Mouse (Mus musculus) embryonic facial prominence, embryonic 10.5 days (tissue): ENCODE data around the gene A830031A19Rik. TPM values are rescaled to one million over a fixed set of nuclear protein-coding genes. Genes with fewer than 3 reads are reported as not detected.
A peak's percentile ranks its signal among the peaks of the same experiment; 100 is the strongest.

Experiments used
- DNase-seq: peaks from one replicate; pipeline ENCODE4 v3.0.0-alpha.2; 2017; ENCODE audit warnings: low spot score
- H3K27ac ChIP-seq: fragments of 300-500 bp; sonication (generic); replicated peaks from 2 replicates; pipeline ENCODE4 v1.5.1; 2016; ENCODE audit warnings: mild to moderate bottlenecking
- H3K27me3 ChIP-seq: fragments of 300-500 bp; sonication (generic); replicated peaks from 2 replicates; pipeline ENCODE4 v1.6.1; 2016; ENCODE audit warnings: low read depth, mild to moderate bottlenecking; ENCODE audit not compliant: poor library complexity, severe bottlenecking
- H3K36me3 ChIP-seq: fragments of 300-500 bp; sonication (generic); replicated peaks from 2 replicates; pipeline ENCODE4 v1.6.1; 2016; ENCODE audit warnings: mild to moderate bottlenecking, moderate library complexity
- H3K4me1 ChIP-seq: fragments of 300-500 bp; sonication (generic); 2 replicates; pipeline ENCODE4 v1.6.1; 2016
- H3K4me3 ChIP-seq: fragments of 300-500 bp; sonication (generic); 2 replicates; pipeline ENCODE4 v1.5.1; 2016; ENCODE audit warnings: mild to moderate bottlenecking, moderate library complexity
- H3K9me3 ChIP-seq: fragments of 300-500 bp; sonication (generic); 2 replicates; pipeline ENCODE4 v1.6.1; 2016; ENCODE audit warnings: mild to moderate bottlenecking
- WGBS: fragments of 180-500 bp; shearing (Covaris S2); methylation state at CpG from one replicate; pipeline ENCODE4 v1.1.7; 2016; 5-methylcytosine and 5-hydroxymethylcytosine counted together
- polyA plus RNA-seq: library from polyadenylated mRNA; unstranded; fragments of >200 nt; fragmentation: Nextera tagmentation; extraction: Ambion mirVana; gene quantifications from 2 replicates; pipeline ENCODE4 v1.2.1, GENCODE M21; 2016

A830031A19Rik gene
- polyA plus RNA-seq, 1 experiment from 2014 or later, result not detected

GRCm38 (mm10) chr11:24080541-24080940 lies 5.7 kb upstream of the A830031A19Rik start:
- DNase-seq, result peak; percentile 86
- Histone ChIP-seq H3K4me3 (peak overlapping the region; percentile 88), H3K9me3 (no peaks in the 10 kb centered on the region), H3K36me3 (peaks cover 6% of the 10 kb centered on the region), H3K27me3 (peaks cover 13% of the 10 kb centered on the region), H3K27ac (peak overlapping the region; percentile 95), H3K4me1 (peaks cover 53% of the 10 kb centered on the region)
- 0% methylated on average over 30 of the region's 30 CpGs for WGBS

- Histone ChIP-seq H3K4me3 (peak overlapping the region; percentile 88), H3K36me3 (no peaks in the 10 kb centered on the region), H3K9me3 (no peaks in the 10 kb centered on the region), H3K4me1 (peaks cover 55% of the 10 kb centered on the region), H3K27me3 (peaks cover 17% of the 10 kb centered on the region), H3K27ac (peak overlapping the region; percentile 95)
- peak; percentile 80 for DNase-seq
- WGBS, result under 1% methylated on average over 43 of the region's 43 CpGs
Observed at GRCm38 (mm10) chr11:24079392-24080391, 4.8 kb upstream of the A830031A19Rik start.

GRCm38 (mm10) chr11:24078706-24079316 lies 4.0 kb upstream of the A830031A19Rik start:
- H3K4me3 ChIP-seq, result peak overlapping the region; percentile 88
- peak; percentile 77 for DNase-seq
- H3K27ac ChIP-seq, result peak overlapping the region; percentile 95
- H3K9me3 ChIP-seq, result no peaks in the 10 kb centered on the region
- under 1% methylated on average over 38 of the region's 38 CpGs for WGBS
- peaks cover 25% of the 10 kb centered on the region for H3K27me3 ChIP-seq
- peaks cover 57% of the 10 kb centered on the region for H3K4me1 ChIP-seq
- no peaks in the 10 kb centered on the region for H3K36me3 ChIP-seq

GRCm38 (mm10) chr11:24077795-24078705 lies 3.2 kb upstream of the A830031A19Rik start, which contains the start of gene Bcl11a:
Gene Bcl11a (plus strand): TSS chr11:24078056.
- Histone ChIP-seq H3K27ac (peak within 1 kb of the TSS; percentile 95), H3K9me3 (no peaks in the 10 kb centered on the region), H3K36me3 (no peaks in the 10 kb centered on the region), H3K27me3 (peaks cover 25% of the 10 kb centered on the region), H3K4me3 (peak within 1 kb of the TSS; percentile 88), H3K4me1 (peaks cover 55% of the 10 kb centered on the region)
- WGBS, result under 1% methylated on average over 46 of the region's 51 CpGs
- peak; percentile 96 for DNase-seq

- Histone ChIP-seq H3K27me3 (peaks cover 31% of the 10 kb centered on the region), H3K27ac (peak overlapping the region; percentile 95), H3K9me3 (no peaks in the 10 kb centered on the region), H3K36me3 (no peaks in the 10 kb centered on the region), H3K4me3 (peak overlapping the region; percentile 88), H3K4me1 (peaks cover 46% of the 10 kb centered on the region)
- DNase-seq, result peak; percentile 84
- under 1% methylated on average over 58 of the region's 59 CpGs for WGBS
Observed at GRCm38 (mm10) chr11:24076821-24077730, 2.2 kb upstream of the A830031A19Rik start.

GRCm38 (mm10) chr11:24076127-24076650 lies 1.3 kb upstream of the A830031A19Rik start:
- peak; percentile 87 for DNase-seq
- peak overlapping the region; percentile 88 for H3K4me3 ChIP-seq
- no peaks in the 10 kb centered on the region for H3K9me3 ChIP-seq
- peak overlapping the region; percentile 95 for H3K27ac ChIP-seq
- WGBS, result under 1% methylated on average over 32 of the region's 32 CpGs
- peaks cover 42% of the 10 kb centered on the region for H3K4me1 ChIP-seq
- H3K27me3 ChIP-seq, result peaks cover 40% of the 10 kb centered on the region
- no peaks in the 10 kb centered on the region for H3K36me3 ChIP-seq

- peak overlapping the region; percentile 95 for H3K27ac ChIP-seq
Observed at GRCm38 (mm10) chr11:24075486-24076126, 752 bp upstream of the A830031A19Rik start.

GRCm38 (mm10) chr11:24074021-24074591 lies 748 bp downstream of the A830031A19Rik start:
- Histone ChIP-seq H3K36me3 (no peaks in the 10 kb centered on the region), H3K27me3 (peaks cover 53% of the 10 kb centered on the region), H3K4me3 (peak overlapping the region; percentile 88), H3K4me1 (peaks cover 30% of the 10 kb centered on the region), H3K27ac (no peak overlapping the region), H3K9me3 (no peaks in the 10 kb centered on the region)
- WGBS, result 1% methylated on average over 18 of the region's 18 CpGs
- peak; percentile 59 for DNase-seq

More at GRCm38 (mm10) chr11:24075486-24076126, 752 bp upstream of the A830031A19Rik start:
- WGBS, result 1% methylated on average over 17 of the region's 17 CpGs
- DNase-seq, result no peak
- Histone ChIP-seq H3K4me1 (peaks cover 41% of the 10 kb centered on the region), H3K9me3 (no peaks in the 10 kb centered on the region), H3K27me3 (peaks cover 45% of the 10 kb centered on the region), H3K36me3 (no peaks in the 10 kb centered on the region), H3K4me3 (peak overlapping the region; percentile 88)

GRCm38 (mm10) chr11:24065313-24065712 lies 9.5 kb downstream of the A830031A19Rik start:
- H3K36me3 ChIP-seq, result no peaks in the 10 kb centered on the region
- no peak overlapping the region for H3K27ac ChIP-seq
- no peaks in the 10 kb centered on the region for H3K9me3 ChIP-seq
- peak; percentile 43 for DNase-seq
- H3K4me3 ChIP-seq, result no peak overlapping the region
- peaks cover 51% of the 10 kb centered on the region for H3K27me3 ChIP-seq
- peaks cover 30% of the 10 kb centered on the region for H3K4me1 ChIP-seq
- WGBS, result 58% methylated on average over 4 of the region's 4 CpGs

- H3K27me3 ChIP-seq, result peaks cover 52% of the 10 kb centered on the region
- H3K36me3 ChIP-seq, result no peaks in the 10 kb centered on the region
- no peak for DNase-seq
- no peak overlapping the region for H3K4me3 ChIP-seq
- peaks cover 36% of the 10 kb centered on the region for H3K4me1 ChIP-seq
- no peak overlapping the region for H3K27ac ChIP-seq
- WGBS, result 75% methylated on average over 6 of the region's 6 CpGs
- H3K9me3 ChIP-seq, result no peaks in the 10 kb centered on the region
Observed at GRCm38 (mm10) chr11:24064221-24064620, 10.6 kb downstream of the A830031A19Rik start.
